Mouse (Mus musculus) forebrain, embryonic 13.5 days (tissue): Measurements from ENCODE around the gene Gm21209. TPM values are rescaled to one million over a fixed set of nuclear protein-coding genes. Genes with fewer than 3 reads are reported as not detected.
"Not testable (repeated sequence)": the region's sequence is repeated elsewhere in the genome, so short reads cannot be mapped to it uniquely, and the experiment has no call there.

Experiments
- ATAC-seq: fragments of 200-750 bp; cut with Nextera tagmentation; 2 replicates; pipeline ENCODE4 v1.8.0; 2017
- H3K27ac ChIP-seq: fragments of 300-500 bp; sonication (generic); 2 replicates; pipeline ENCODE4 v1.5.1; 2015; ENCODE audit warnings: inconsistent platforms, mild to moderate bottlenecking, moderate library complexity
- H3K27me3 ChIP-seq: fragments of 300-500 bp; sonication (generic); 2 replicates; pipeline ENCODE4 v1.6.1; 2015; ENCODE audit warnings: mild to moderate bottlenecking, inconsistent platforms
- H3K36me3 ChIP-seq: fragments of 300-500 bp; sonication (generic); 2 replicates; pipeline ENCODE4 v1.6.1; 2015; ENCODE audit warnings: mild to moderate bottlenecking, inconsistent platforms; ENCODE audit not compliant: poor library complexity, severe bottlenecking
- H3K4me1 ChIP-seq: fragments of 300-500 bp; sonication (generic); 2 replicates; pipeline ENCODE4 v1.6.1; 2015; ENCODE audit warnings: inconsistent platforms
- H3K4me2 ChIP-seq: fragments of 300-500 bp; sonication (generic); 2 replicates; pipeline ENCODE4 v1.6.1; 2015; ENCODE audit warnings: inconsistent platforms, mild to moderate bottlenecking, moderate library complexity
- H3K4me3 ChIP-seq: fragments of 300-500 bp; sonication (generic); 2 replicates; pipeline ENCODE4 v1.5.1; 2015; ENCODE audit warnings: mild to moderate bottlenecking, inconsistent platforms
- H3K9ac ChIP-seq: fragments of 300-500 bp; sonication (generic); 2 replicates; pipeline ENCODE4 v1.6.1; 2015; ENCODE audit warnings: mild to moderate bottlenecking, inconsistent platforms
- H3K9me3 ChIP-seq: fragments of 300-500 bp; sonication (generic); replicated peaks from 2 replicates; pipeline ENCODE4 v1.6.1; 2016; ENCODE audit warnings: inconsistent platforms
- WGBS: fragments of 180-500 bp; shearing (Covaris S2); methylation state at CpG from one replicate; pipeline ENCODE4 v1.1.7; 2015; 5-methylcytosine and 5-hydroxymethylcytosine counted together
- polyA plus RNA-seq: library from polyadenylated mRNA; unstranded; fragments of >200 nt; fragmentation: Nextera tagmentation; extraction: Ambion mirVana; gene quantifications from 2 replicates; pipeline ENCODE4 v1.2.1, GENCODE M21; 2015

Gene Gm21209
- polyA plus RNA-seq: not detected in 2 replicates

DNA sequence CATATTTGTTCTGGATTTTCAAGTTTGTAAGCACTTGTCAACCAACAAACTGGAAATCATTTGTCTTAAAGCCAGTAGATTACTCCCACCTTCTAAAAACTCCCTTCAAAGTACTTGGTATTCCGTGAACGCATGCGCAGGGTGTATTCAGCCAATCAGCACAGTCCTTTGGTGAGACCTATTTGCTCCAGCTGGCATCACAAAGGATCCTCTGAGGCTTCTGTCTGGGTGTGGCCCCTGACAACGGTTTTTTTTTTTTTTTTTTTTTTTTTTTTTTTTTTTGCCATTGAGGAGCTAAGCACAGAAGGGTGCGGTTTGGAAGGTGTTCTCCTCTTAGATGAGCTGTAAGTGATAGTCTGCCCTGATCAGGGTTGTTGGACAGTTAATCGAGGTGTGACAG is at the start of gene Gm21209:
Gm21209 (plus strand) TSS at position 301 of the 400 bp plus-strand sequence.
- H3K36me3 ChIP-seq, H3K4me2 ChIP-seq, H3K4me3 ChIP-seq, H3K27me3 ChIP-seq, H3K4me1 ChIP-seq, H3K9ac ChIP-seq, ATAC-seq, H3K27ac ChIP-seq, H3K9me3 ChIP-seq: not testable (repeated sequence)
- no CpG with 5 or more reads among the region's 6 CpGs for WGBS
